Mouse (Mus musculus): ENCODE data around the gene Rxfp3.
A peak's percentile ranks its signal among the peaks of the same experiment; 100 is the strongest.
"Not testable (repeated sequence)": the region's sequence is repeated elsewhere in the genome, so short reads cannot be mapped to it uniquely, and the experiment has no call there.

The Rxfp3 gene

GRCm38 (mm10) chr15:11035947-11036474 is 1.8 kb downstream of the Rxfp3 start:
- peak; percentile 29 for DNase-seq (ENCODE audit: low read depth, low spot score)

DNA sequence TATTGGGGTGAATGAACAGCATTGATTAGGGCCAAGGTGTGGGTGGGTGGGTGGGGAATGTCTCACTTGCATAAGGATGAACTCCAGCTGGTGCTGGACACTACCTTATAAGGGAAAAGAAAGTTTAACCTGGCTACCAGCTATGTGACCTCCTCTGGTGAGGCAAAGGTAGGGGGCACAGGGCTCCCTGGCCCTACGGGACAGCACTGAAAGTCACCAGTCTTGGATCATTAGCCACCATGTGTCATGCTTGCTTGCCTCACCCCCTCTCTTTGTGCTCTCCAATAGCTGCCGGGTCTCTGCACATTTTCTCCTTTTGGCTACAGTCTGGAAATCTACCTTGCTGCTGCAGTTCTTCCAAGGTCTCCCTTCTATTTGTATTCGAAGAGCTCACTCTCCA is 7.6 kb downstream of the Rxfp3 start:
- DNase-seq (ENCODE audit: low read depth, low spot score): no peak

GRCm38 (mm10) chr15:11026801-11027561 is 10.8 kb downstream of the Rxfp3 start:
- no peak for DNase-seq (ENCODE audit: low read depth, low spot score)

DNA sequence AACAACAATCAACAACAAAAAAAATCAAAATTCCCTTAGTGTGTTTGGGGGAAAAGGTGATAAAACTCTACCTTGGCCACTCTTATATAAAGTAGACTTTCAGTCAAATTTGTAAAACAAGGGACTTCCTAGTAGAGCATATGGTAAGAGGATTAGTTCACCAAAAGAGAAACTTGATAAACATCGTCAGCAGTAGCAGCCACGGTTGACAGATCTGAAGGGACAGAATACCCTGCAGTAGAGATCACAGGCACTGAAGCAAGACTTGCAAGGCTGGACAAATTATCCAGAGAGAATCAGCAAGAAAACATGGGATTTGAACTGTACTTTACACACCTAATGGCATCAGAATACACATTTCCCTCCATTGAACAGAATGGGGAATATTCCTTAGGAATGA is 22.9 kb downstream of the Rxfp3 start:
- no peak for DNase-seq (ENCODE audit: low read depth, low spot score)

GRCm38 (mm10) chr15:11010976-11011548 is 26.7 kb downstream of the Rxfp3 start:
- DNase-seq (ENCODE audit: low read depth, low spot score): no peak

DNA sequence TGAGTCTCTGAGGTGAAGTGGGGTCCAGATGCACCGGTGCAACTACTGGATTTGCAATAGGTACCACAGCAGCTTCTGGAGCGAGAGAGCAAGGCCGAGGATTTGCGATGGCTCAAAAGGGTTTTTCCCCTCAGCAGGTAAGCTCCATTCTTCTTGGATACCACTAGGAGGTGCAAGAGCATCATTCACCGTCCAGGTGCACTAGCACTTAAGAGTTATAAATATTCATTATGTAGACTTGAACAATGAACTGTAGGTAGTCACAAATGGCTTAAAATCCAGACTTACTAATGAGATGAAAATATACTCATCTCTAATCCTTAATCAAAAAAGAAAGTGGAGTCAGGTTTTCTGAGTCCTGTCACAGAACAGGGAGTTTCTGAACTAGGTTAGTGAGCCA is 29.0 kb downstream of the Rxfp3 start:
- DNase-seq (ENCODE audit: low read depth, low spot score): peak; percentile 35

DNA sequence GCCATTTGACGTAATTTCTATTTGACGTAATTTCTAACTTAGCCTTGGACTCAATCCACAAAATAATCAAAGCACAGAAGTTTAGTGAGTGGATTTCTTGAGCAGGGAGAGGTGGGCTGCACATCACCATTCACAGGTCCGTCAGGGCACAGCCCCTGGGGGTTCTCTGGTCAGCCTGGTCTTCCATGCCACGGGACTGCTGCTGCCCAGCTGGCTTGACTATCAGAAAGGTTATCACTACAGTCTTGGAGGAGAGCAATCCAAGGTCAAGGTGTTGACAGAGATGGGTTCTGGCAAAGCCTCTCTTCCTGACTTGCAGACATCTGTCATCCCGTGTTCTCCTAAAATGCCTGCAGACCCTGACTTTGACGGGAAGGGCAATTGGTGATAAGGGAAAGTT is 33.1 kb downstream of the Rxfp3 start:
- no peak for DNase-seq (ENCODE audit: low read depth, low spot score)

GRCm38 (mm10) chr15:11003791-11004190 is 34.0 kb downstream of the Rxfp3 start:
- DNase-seq (ENCODE audit: low read depth, low spot score): no peak

GRCm38 (mm10) chr15:11000421-11000820 is 37.4 kb downstream of the Rxfp3 start, which contains the start of gene Slc45a2:
Gene Slc45a2 (plus strand): TSS chr15:11000721.
- DNase-seq (ENCODE audit: low read depth, low spot score): no peak

DNA sequence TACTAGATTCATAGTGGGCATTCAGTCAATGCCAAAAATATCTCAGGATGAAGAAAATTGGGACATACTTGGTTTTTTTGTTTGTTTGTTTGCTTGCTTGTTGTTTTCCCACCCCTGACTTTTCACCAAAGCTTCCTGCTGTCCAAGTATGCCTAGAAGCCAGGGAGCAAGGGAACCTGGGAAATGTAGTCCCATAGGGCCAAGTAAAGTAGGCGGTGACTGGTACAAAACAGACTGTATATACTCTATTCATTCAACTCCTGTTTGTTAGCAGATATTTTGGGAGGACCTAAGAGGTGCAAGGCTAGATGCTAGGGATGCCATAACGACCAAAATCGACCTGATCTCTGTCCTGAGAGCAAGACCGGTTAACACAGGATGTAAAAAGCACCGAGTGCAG is 38.0 kb downstream of the Rxfp3 start:
- DNase-seq (ENCODE audit: low read depth, low spot score): peak; percentile 5

GRCm38 (mm10) chr15:10991566-10991965 is 46.2 kb downstream of the Rxfp3 start:
- DNase-seq (ENCODE audit: low read depth, low spot score): no peak

- DNase-seq (ENCODE audit: low read depth, low spot score): no peak
These were observed 47.4 kb downstream of the Rxfp3 start for GRCm38 (mm10) chr15:10990411-10990810.

GRCm38 (mm10) chr15:10986477-10986876 is 51.3 kb downstream of the Rxfp3 start:
- DNase-seq (ENCODE audit: low read depth, low spot score): not testable (repeated sequence)

GRCm38 (mm10) chr15:10985756-10986155 is 52.0 kb downstream of the Rxfp3 start:
- DNase-seq (ENCODE audit: low read depth, low spot score): no peak

Data from forelimb bud, embryonic 11.5 days (tissue).